Mouse (Mus musculus) lung, adult 2 months (tissue): ENCODE results near the gene Elmsan1.

Experiments used
- CTCF ChIP-seq: fragments of 200-500 bp; IDR thresholded peaks from 2 replicates; pipeline ENCODE4 v1.5.1; 2011; ENCODE audit warnings: mild to moderate bottlenecking, low read length, control low read depth; ENCODE audit not compliant: insufficient read depth
- POLR2A ChIP-seq: fragments of 200-500 bp; IDR thresholded peaks from 2 replicates; pipeline ENCODE4 v1.6.1; 2011; ENCODE audit warnings: low read depth, mild to moderate bottlenecking, control low read depth, low read length, borderline replicate concordance; ENCODE audit errors: extremely low read depth

DNA sequence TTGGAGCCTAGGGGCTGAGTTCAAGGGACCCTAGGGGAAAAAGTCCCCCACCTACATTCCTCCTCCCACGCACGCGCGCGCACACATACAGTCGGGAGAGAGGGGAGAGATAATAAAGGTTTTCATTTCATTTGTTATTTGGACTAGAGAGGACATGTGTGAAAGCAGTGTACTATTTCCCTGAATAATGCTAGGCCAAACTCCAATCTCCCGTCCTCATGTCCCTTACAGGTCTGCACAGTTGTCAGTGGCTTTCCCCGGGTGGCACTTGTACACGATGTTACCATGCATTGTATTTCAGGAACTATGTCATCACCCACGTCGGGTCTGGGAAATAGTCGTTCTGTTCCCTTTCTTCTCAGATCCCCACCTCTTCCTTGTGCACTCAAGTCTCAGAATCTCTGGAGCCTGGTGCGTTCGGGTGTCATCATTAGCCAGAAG is 460 bp upstream of the Elmsan1 start:
- TF ChIP-seq CTCF (no peak), POLR2A (no peak; the same call in 1 of the 2 replicates)
